Mouse (Mus musculus): ENCODE data around the gene Slc20a1. TPM values are rescaled to one million over a fixed set of nuclear protein-coding genes. Genes with fewer than 3 reads are reported as not detected.

The Slc20a1 gene
- 138 TPM for polyA plus RNA-seq (2017; shearing (Covaris generic))

DNA sequence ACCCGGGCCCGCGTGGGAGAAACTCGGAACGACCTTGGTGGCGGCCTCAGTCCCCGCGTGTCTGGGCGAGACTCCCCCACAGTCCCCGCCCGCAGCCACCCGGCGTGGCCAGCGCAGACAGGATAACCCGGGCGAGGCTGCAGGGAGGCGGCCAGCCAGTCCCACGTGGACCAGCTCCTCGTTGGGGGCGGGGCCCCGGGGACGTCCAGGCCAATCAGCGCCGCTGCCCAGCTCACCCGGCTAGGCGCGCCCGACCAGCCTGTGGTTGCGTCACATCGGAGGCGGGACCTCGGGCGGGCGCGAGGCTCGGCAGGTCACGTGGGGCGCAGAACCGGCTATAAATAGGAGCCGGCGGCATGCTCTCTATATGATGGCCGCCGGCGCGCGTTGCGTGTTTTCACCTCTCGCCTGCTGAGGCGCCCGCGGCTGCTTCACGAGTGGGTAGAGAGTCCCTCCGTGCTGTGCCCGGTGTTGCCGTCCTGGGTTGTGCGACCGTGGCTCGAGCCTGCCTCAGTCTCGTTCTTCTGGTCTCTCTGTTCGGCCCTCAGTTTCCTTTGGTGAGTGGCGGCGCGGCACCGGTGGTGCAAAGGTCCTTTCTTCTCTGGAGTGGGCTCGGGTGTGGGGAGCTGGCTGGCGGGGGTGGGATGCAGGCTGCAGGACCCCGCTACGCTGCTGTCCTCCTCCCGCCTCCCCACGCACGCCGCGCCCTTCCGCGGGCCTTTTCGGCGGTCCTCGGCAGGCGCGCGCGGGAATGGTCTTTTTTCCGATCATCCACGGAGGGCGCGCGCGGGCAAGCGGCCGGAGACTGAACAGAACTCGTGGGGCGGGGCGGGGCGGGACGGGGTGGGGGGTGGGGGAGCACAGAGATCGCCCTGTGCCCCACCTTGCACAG is at the start of gene Slc20a1:
Gene Slc20a1, plus strand, starts transcription at position 329 of the 892 bp plus-strand sequence.

Other genes starting within 250 kb of the Slc20a1 start
- gene Zc3h6, start 231.4 kb upstream of the Slc20a1 start, polyA plus RNA-seq (2017; shearing (Covaris generic)): 5.4 TPM
- 7.7 TPM for gene Gm10762, start 231.0 kb upstream of the Slc20a1 start, polyA plus RNA-seq (2017; shearing (Covaris generic))
- gene Vinac1, start 150.6 kb upstream of the Slc20a1 start, polyA plus RNA-seq (2017; shearing (Covaris generic)): 0.07 TPM
- gene Ttl, start 132.8 kb upstream of the Slc20a1 start, polyA plus RNA-seq (2017; shearing (Covaris generic)): 5.9 TPM
- gene Polr1b, start 97.8 kb upstream of the Slc20a1 start, polyA plus RNA-seq (2017; shearing (Covaris generic)): 30.8 TPM
- gene Chchd5, start 69.1 kb upstream of the Slc20a1 start, polyA plus RNA-seq (2017; shearing (Covaris generic)): 11.6 TPM
- gene Ckap2l, start 98.4 kb downstream of the Slc20a1 start, polyA plus RNA-seq (2017; shearing (Covaris generic)): 0.44 TPM
- gene Il1a, start 111.2 kb downstream of the Slc20a1 start, polyA plus RNA-seq (2017; shearing (Covaris generic)): not detected
- gene Il1b, start 172.4 kb downstream of the Slc20a1 start, polyA plus RNA-seq (2017; shearing (Covaris generic)): not detected